Mouse (Mus musculus) lung, embryonic 14.5 days (tissue): ENCODE measurements around the gene Hoxc5. TPM values are rescaled to one million over a fixed set of nuclear protein-coding genes. Genes with fewer than 3 reads are reported as not detected.

ENCODE experiments used
- ATAC-seq: fragments of 200-750 bp; cut with Nextera tagmentation; 2 replicates; pipeline ENCODE4 v1.8.0; 2017; ENCODE audit warnings: mild to moderate bottlenecking, moderate TSS enrichment, moderate library complexity; ENCODE audit not compliant: insufficient read depth
- DNase-seq: peaks from one replicate; pipeline ENCODE4 v3.0.0-alpha.2; 2015
- H3K27ac ChIP-seq: fragments of 300-500 bp; sonication (generic); 2 replicates; pipeline ENCODE4 v1.5.1; 2014; ENCODE audit warnings: low read depth, mild to moderate bottlenecking, moderate library complexity
- H3K27me3 ChIP-seq: fragments of 300-500 bp; sonication (generic); 2 replicates; pipeline ENCODE4 v1.6.1; 2014; ENCODE audit warnings: low read length, control low read depth; ENCODE audit not compliant: insufficient read depth
- H3K36me3 ChIP-seq: fragments of 300-500 bp; sonication (generic); 2 replicates; pipeline ENCODE4 v1.6.1; 2014; ENCODE audit warnings: control low read depth; ENCODE audit not compliant: insufficient read depth
- H3K4me1 ChIP-seq: fragments of 300-500 bp; sonication (generic); 2 replicates; pipeline ENCODE4 v1.6.1; 2014; ENCODE audit warnings: antibody characterized with exemption, control low read depth; ENCODE audit not compliant: insufficient read depth
- H3K4me2 ChIP-seq: fragments of 300-500 bp; sonication (generic); 2 replicates; pipeline ENCODE4 v1.6.1; 2014; ENCODE audit warnings: mild to moderate bottlenecking
- H3K4me3 ChIP-seq: fragments of 300-500 bp; sonication (generic); 2 replicates; pipeline ENCODE4 v1.5.1; 2014; ENCODE audit warnings: low read depth, low read length
- H3K9ac ChIP-seq: fragments of 300-500 bp; sonication (generic); 2 replicates; pipeline ENCODE4 v1.6.1; 2014
- H3K9me3 ChIP-seq: fragments of 300-500 bp; sonication (generic); 2 replicates; pipeline ENCODE4 v1.6.1; 2016; ENCODE audit warnings: low read depth, low read length, control low read depth
- CTCF ChIP-seq: IDR thresholded peaks from 2 replicates; pipeline ENCODE4 v1.5.1; 2016; ENCODE audit warnings: antibody characterized with exemption, low read depth
- WGBS: fragments of 180-500 bp; shearing (Covaris S2); extraction: QIAGEN DNeasy Blood & Tissue Kit; methylation state at CpG from one replicate; pipeline ENCODE4 v1.1.7; 2014; 5-methylcytosine and 5-hydroxymethylcytosine counted together
- polyA plus RNA-seq: library from polyadenylated mRNA; unstranded; fragments of >200 nt; fragmentation: Nextera tagmentation; extraction: Ambion mirVana; gene quantifications from 2 replicates; pipeline ENCODE4 v1.2.1, GENCODE M21; 2014

The Hoxc5 gene
- polyA plus RNA-seq, 1 experiment from 2014 or later: 0.62 TPM

- Histone ChIP-seq H3K27ac (no peak overlapping the region), H3K4me2 (no peak overlapping the region), H3K9me3 (no peaks in the 10 kb centered on the region), H3K4me3 (no peak overlapping the region), H3K4me1 (no peaks in the 10 kb centered on the region), H3K9ac (no peak overlapping the region), H3K36me3 (no peaks in the 10 kb centered on the region), H3K27me3 (peaks cover 100% of the 10 kb centered on the region)
- ATAC-seq (no peak), DNase-seq (no peak)
- 14% methylated on average over 2 of the region's 2 CpGs for WGBS
- TF ChIP-seq CTCF: no peak
These were observed 18.4 kb upstream of the Hoxc5 start for GRCm38 (mm10) chr15:102948842-102949241.

- H3K27me3 ChIP-seq: peaks cover 100% of the 10 kb centered on the region
- H3K4me3 ChIP-seq: no peak overlapping the region
- H3K27ac ChIP-seq: no peak overlapping the region
- 3% methylated on average over 20 of the region's 20 CpGs for WGBS
- ATAC-seq (no peak), DNase-seq (no peak)
- TF ChIP-seq CTCF: no peak
- no peaks in the 10 kb centered on the region for H3K36me3 ChIP-seq
- H3K4me2 ChIP-seq: no peak overlapping the region
- H3K9ac ChIP-seq: no peak overlapping the region
- no peaks in the 10 kb centered on the region for H3K9me3 ChIP-seq
- H3K4me1 ChIP-seq: no peaks in the 10 kb centered on the region
These were observed 17.5 kb upstream of the Hoxc5 start for GRCm38 (mm10) chr15:102949696-102950095.

GRCm38 (mm10) chr15:102950877-102951276 is 16.4 kb upstream of the Hoxc5 start:
- Histone ChIP-seq H3K27ac (no peak overlapping the region), H3K4me3 (no peak overlapping the region), H3K36me3 (no peaks in the 10 kb centered on the region), H3K4me1 (no peaks in the 10 kb centered on the region), H3K4me2 (no peak overlapping the region), H3K27me3 (peaks cover 100% of the 10 kb centered on the region), H3K9ac (no peak overlapping the region), H3K9me3 (no peaks in the 10 kb centered on the region)
- TF ChIP-seq CTCF: no peak
- ATAC-seq (no peak), DNase-seq (no peak)
- 11% methylated on average over 2 of the region's 2 CpGs for WGBS

- H3K27me3 ChIP-seq: peaks cover 100% of the 10 kb centered on the region
- H3K4me2 ChIP-seq: no peak overlapping the region
- H3K4me1 ChIP-seq: no peaks in the 10 kb centered on the region
- 3% methylated on average over 6 of the region's 6 CpGs for WGBS
- TF ChIP-seq CTCF: no peak
- no peaks in the 10 kb centered on the region for H3K9me3 ChIP-seq
- no peak overlapping the region for H3K9ac ChIP-seq
- no peaks in the 10 kb centered on the region for H3K36me3 ChIP-seq
- no peak overlapping the region for H3K27ac ChIP-seq
- ATAC-seq (no peak), DNase-seq (no peak)
- H3K4me3 ChIP-seq: no peak overlapping the region
These were observed 13.7 kb upstream of the Hoxc5 start for GRCm38 (mm10) chr15:102953561-102953960.

- no peak for TF ChIP-seq CTCF
- no peak within 1 kb of the TSS for H3K4me2 ChIP-seq
- no peak within 1 kb of the TSS for H3K27ac ChIP-seq
- DNase-seq (no peak), ATAC-seq (no peak)
- peaks cover 100% of the 10 kb centered on the region for H3K27me3 ChIP-seq
- H3K36me3 ChIP-seq: no peaks in the 10 kb centered on the region
- no peak within 1 kb of the TSS for H3K4me3 ChIP-seq
- no peak within 1 kb of the TSS for H3K9ac ChIP-seq
- H3K9me3 ChIP-seq: no peaks in the 10 kb centered on the region
- no peaks in the 10 kb centered on the region for H3K4me1 ChIP-seq
- WGBS: under 1% methylated on average over 56 of the region's 57 CpGs
These were observed 12.8 kb upstream of the Hoxc5 start, which contains the start of gene Hoxc11 for GRCm38 (mm10) chr15:102954192-102955006. TSS of gene Hoxc11 (plus strand) at chr15:102954427.

- H3K9me3 ChIP-seq: no peaks in the 10 kb centered on the region
- ATAC-seq: no peak
- under 1% methylated on average over 28 of the region's 28 CpGs for WGBS
- no peak overlapping the region for H3K9ac ChIP-seq
- H3K27me3 ChIP-seq: peaks cover 100% of the 10 kb centered on the region
- H3K4me1 ChIP-seq: no peaks in the 10 kb centered on the region
- no peak for TF ChIP-seq CTCF
- no peak overlapping the region for H3K4me3 ChIP-seq
- H3K27ac ChIP-seq: no peak overlapping the region
- DNase-seq: no peak
- H3K36me3 ChIP-seq: no peaks in the 10 kb centered on the region
- no peak overlapping the region for H3K4me2 ChIP-seq
These were observed 12.2 kb upstream of the Hoxc5 start for GRCm38 (mm10) chr15:102955007-102955382.

GRCm38 (mm10) chr15:102955833-102956640 is 11.2 kb upstream of the Hoxc5 start:
- H3K27ac ChIP-seq: no peak overlapping the region
- DNase-seq (no peak), ATAC-seq (no peak)
- H3K9me3 ChIP-seq: no peaks in the 10 kb centered on the region
- no peaks in the 10 kb centered on the region for H3K36me3 ChIP-seq
- H3K4me2 ChIP-seq: no peak overlapping the region
- H3K27me3 ChIP-seq: peaks cover 100% of the 10 kb centered on the region
- H3K4me3 ChIP-seq: no peak overlapping the region
- H3K4me1 ChIP-seq: no peaks in the 10 kb centered on the region
- WGBS: under 1% methylated on average over 40 of the region's 40 CpGs
- no peak overlapping the region for H3K9ac ChIP-seq
- TF ChIP-seq CTCF: no peak
